Mouse (Mus musculus) cerebellum, postnatal 4 days (tissue): ENCODE results near the gene Aqp3.

Source experiments
- DNase-seq, 2 experiments: peaks; one replicate each; pipeline ENCODE4 v3.0.0; 2022; ENCODE audit warnings: low spot score in 2 of 2, mixed read lengths in 1 of 2

Aqp3 gene

DNA sequence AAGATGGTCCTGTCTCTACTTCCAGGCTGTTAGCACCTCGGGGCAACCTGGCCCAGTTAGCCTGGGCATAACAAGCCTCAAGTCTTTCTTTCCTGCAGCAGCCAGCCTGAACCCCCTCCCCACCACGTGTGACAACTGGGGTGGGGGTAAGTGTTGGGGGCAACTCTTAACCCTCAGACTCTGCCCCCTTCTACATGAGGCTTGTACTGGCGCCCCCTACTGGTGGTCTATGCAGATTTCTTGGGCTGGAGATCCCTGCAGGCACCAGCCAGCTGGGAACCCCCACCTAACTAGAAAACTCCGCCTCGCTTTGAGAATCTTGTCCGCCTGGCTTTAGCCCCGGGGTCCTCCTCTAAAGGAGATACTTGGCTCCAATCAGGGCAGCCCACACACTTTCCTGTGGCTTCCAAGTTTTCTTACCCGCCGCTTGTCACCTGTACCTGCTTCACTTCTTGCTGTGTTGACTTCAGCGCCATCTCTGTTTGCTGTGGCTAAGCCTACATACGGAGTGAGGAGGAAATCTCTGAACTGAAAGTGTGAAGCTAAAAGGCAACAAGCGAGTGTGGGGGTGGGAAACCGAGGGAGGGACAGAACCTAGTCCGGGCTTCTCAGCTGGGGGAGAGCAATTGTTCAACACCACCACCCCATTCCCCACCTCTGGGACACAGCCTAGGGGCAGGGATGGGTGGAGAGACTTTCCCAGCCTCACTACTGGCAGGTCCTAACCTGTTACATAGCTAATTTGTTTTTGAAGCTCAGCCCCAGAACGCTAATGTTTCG lies 33.9 kb downstream of the Aqp3 start:
- DNase-seq: no peak

DNA sequence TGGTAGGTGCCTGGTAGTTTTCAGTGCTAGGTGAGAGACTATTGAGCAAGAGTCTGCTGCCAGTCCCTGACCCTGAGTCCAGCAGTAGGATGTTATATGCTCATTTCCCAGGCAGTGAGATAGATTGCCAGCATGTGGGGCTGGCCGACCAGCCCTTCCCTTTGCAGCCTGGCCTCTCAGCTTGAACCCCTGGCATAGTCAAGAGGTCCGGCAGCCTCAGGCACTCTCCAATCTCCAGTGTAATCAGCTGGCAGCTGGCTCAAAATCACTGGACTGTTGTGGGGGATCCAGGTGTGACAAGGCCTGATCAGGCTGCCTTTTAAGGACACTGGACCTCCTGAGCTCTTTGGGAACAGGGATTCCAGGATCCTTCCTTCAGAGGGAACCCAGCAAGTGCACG lies 34.6 kb downstream of the Aqp3 start:
- no peak for DNase-seq

DNA sequence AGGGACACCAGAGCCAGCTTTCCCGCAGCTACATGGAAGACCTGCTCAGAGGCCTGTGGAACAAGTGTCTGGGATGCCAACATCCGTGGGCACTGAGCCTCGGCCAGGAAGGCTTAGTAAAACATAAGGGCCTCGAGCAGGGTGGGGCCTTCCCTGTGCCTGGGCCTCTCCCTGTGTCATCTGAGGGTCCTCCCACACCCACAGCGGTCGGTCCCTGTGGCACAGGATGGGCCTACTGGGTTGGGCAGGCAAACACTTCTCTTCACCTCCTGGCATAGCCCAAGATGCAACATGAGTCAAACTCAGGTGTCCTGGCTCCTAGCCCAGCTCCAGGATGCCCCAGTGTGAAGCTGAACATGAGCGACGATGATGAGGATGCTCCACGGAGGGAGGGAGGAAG lies 40.6 kb downstream of the Aqp3 start:
- no peak for DNase-seq

DNA sequence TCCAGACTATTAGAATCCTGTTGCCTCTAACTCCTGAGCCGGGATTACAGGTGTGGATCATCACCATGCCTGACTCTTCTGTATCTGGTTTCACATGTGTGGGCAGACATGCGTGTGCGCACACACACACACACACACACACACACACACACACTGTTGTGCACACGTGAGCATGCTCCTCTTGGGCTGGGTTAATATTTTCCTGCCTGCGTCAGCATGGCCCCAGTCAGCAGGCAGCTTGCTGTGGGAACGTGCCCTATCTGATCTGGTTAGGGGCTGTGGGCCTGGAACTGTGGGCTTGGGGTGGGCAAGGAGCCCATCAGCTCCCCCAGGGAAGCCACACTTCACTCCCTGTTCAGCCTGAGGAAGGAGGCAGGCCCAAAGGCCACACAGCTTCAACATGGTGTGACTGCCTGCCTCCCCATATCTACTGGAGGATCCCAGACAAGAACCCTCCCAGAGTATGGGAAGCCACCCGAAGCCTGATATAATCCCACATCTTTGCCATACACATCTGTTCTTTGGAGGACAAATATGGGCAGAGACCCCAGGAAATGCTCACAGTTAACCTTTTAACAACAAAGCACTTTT lies 41.1 kb downstream of the Aqp3 start:
- DNase-seq: no peak

DNA sequence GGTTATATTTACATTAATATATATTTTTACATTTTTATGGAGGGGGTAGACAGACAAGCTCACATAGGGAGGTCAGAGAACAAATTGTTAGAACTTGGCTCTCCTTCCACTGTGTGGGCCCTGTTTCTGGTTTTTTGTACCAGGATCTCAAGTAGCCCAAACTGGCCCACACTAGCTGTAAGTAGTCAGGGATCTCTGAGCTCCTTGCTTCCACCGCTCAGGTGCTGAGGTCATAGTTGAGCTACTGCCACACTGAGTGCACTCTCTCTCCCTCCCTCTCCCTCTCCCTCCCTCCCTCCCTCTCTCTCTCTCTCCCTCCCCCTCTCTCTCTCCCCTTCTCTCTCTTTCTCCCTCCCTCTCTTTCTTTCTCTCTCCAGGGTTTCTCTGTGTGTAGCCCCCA lies 41.7 kb downstream of the Aqp3 start:
- DNase-seq: no peak

DNA sequence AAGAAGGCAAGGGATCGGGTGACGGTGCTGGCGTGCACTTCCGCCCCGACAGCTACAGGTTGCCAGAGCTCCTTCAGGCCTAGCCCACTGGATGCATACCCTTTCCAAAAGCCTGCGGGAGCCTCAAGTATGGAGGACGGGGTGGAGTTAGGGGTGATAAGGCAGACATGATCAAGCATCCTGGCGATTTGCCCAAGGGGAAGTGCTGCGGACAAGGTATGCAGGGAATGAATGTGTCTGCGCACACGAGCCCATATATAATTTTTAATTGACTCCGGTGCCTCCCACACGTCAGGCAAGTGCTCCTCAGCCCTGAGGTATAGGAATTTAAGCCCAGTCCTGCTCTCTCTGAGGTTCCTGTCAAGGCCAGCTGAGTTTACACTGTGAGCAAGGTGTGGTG lies 42.9 kb downstream of the Aqp3 start:
- DNase-seq: no peak

DNA sequence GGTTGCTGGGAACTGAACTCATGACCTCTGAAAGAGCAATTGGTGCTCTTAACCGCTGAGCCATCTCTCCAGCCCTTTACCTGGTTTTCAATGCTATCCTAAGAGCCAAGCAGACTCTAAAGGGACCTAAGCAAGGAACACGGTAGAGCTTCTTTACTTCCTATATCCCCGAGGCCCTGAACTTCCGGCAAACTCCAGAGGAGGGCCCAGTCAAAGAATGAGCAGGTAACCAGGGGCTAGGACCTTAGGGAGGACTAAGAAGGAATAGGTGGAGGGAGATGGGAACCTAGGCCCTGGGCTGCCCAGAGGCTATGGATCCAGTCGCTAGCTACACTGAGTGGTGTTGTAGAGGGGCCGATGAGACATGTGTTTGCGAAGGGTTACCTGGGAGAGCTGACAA lies 46.2 kb downstream of the Aqp3 start:
- DNase-seq: no peak

DNA sequence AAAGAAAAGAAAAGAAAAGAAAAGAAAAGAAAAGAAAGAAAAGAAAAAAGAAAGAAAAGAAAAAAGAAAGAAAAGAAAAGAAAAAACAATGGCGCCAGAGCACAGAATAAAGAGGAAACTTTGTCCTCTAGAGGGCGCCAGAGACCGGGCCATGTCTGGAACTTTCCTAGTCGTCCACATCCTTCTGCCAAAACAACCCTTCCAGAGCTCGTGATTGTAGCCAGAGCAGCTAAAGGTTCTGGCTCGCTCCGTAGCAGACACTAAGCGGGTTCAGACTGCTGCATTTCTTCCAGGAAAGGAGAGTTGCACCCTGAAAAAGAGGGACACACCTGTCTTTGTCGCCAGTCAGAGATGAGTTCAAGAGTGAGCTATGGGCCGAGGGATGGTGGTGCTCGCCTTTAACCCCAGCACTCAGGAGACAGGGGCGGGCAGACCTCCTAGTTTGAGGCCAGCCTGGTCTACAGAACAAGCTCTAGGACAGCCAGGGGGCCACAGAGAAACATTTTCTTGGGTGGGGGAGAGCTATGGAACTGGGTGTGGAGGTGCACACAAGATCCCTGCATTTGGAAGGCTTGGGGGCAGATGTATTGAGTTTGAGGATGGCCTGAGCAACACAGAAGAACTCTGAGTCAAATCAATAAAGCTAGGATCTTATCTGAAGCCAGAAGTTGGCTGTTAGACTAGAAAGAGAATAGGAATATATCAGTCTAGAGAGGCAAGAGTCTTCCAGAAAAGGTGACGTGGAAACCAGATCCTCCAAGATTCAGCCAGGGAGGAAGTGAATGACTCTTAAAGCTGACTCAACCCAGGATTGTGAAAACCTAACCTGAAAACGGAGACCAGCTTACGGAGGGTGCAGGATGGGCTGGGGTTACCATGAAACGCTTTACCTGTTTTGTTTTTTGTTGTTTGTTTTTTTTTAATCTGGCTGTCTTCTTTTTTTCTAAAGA lies 47.0 kb downstream of the Aqp3 start:
- DNase-seq: peak; percentile 74 to 88

DNA sequence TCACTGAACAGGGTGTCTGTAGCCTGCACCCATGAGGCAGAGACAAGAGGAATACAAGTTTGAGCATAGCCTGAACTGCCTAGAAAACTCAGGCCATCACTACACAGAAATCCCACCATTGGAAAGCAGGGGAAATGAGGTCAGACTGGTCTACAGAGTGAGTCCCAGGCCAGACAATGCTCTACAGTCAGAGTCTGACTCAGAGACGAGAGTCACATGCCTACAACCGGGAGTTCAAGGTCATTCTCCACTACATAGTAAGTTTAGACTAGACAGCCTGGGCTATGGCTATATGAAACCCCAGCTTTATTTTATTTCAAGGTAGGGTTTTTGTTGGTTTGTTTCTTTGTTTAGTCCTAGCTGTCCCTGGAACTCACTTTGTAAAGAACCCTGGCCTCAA lies 49.1 kb downstream of the Aqp3 start:
- DNase-seq: no peak

DNA sequence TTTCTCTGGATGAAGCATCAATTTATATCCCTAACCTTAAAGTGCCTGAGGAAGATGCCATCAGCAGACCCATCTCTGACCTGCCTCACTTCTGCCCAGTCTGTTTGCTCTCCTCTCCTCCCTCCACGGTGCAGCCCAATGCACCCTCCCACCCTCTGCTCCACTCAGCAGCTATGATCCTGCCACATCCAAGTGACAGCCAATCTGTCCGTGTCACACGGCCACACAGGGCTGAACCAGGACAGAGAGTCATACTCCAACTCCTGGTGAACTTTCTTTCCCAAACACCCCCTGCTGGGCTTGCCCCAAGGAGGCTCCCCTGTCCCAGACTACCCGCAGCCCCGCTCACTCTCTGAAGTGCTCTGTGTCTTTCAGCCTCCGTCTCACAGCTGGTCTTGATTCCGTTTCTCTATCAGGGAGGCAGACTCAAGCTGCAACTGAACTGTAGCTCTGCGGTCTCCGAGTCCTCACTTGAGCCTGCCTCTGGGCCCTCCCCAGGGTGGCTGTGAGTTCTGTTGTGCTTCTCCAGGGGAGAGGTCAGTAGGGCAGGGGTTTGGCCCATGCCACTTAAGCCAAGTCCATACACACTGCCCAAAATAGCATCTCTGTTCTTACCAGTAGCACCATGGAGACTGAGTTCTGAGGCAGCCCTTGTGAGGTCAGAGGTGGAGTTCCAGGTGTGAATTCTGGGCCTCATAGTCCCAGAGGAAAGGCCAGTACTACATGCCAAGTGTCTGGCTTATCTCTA lies 50.3 kb downstream of the Aqp3 start, which contains the start of gene Aqp7:
Gene Aqp7 (minus strand): TSS at position 616 of the 748 bp plus-strand sequence.
- DNase-seq: no peak

DNA sequence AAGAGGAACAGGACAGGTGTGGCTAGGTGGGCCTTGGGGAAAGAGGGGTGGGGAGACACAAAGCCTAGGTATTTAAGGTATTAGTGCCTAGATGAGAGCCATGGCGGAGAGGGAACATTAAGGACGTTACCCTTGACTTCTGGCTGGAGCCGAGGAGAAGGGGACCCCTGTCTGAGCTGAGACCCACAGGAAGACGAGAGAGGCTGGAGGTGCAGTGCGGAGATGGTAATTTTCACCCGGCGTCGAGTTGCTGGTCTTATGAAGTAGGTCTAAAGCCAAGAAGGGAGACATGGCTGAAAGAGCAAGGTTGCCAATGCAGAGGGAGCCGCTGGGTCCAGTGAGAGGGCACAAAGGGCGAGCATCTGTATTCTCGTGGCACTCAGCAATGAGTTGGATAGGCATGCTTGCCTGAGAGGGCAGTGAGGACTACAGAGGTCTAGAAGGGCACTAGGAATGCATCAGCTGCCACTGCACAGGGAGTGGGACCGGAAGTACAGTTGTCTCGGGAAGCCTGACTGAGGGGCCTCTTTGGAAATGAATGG lies 51.7 kb downstream of the Aqp3 start:
- no peak for DNase-seq

DNA sequence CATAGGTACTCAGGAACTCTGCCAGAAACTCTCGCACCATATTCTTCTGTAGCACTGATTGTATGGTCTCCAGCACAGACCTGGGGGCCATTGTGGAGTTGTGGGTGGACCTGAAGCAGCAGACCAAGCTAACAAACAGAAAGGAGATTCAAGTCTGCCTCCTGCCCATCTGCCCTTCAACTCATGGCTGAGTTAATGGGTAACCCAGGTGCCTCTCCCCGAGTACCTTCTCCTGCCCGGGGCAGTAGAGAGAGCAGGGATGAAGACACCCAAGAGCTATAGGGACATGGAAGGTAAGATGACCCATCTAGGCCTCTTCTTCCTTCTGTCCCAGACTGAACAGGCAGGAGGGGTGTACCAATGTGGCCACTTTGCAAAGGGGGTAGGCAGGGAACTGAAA lies 52.7 kb downstream of the Aqp3 start:
- DNase-seq: no peak

DNA sequence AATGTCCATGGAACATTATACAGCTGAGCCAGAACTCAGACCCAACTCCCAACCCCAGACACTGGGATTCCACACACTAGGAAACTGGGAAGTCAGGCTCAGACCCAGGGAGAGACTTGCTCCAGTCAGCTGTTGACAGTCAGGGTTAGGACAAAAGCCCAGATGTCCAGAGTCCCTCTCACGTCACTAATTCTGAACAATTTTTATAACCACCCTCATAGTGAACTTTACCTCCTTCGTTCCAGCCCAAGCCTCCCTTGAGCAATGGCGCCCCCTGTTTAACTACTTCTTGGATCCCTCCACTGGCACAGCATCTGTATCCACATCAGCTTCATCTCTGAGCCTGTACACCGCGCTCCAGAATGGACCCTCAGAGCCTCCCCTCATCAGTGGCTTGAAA lies 54.0 kb downstream of the Aqp3 start:
- DNase-seq: no peak

DNA sequence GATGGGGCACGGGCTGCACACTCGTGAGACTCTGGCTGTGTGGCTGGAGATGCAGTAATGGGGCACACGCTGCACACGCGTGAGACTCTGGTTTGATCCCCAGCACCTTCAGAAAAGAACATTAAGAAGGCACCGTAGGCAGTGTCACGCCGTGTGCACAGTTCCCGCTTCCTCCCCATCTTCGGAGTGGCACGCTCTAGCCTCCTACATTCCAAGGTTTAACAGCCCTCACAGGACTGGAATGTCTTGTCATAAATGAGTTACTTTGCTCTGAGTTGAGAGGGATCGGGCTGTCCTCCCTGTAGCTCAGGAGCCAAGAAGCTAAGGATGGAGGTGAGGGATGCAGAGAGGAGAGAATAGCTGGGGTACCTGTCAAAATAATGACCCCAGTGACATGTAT lies 55.1 kb downstream of the Aqp3 start:
- DNase-seq: no peak
